Mouse (Mus musculus): ENCODE data around the gene Wdr6. TPM values are rescaled to one million over a fixed set of nuclear protein-coding genes. Genes with fewer than 3 reads are reported as not detected.

The Wdr6 gene
- total and polyA plus RNA-seq, 3 experiments = 43.5 to 44.9 TPM; not detected in 1

DNA sequence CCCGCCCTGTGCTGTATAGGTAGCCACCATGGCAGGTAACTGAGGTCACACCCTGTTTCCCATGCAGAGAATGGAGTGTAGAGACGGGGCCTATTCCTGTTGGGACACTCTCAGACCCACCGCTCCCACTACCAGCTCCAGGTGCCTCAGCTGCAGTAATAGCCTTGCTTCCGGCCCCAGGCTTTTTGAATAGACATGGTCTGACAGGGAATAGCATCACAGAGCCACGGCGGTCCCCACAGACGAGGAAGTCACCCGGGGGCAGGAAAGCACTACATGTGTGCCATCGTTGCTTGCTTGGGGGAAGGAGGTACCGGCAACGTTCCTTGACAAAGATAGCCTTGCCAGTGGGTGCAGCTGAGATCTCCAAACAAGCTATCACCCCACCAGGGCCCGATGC is 3.6 kb downstream of the Wdr6 start:
- no peak for DNase-seq (ENCODE audit: low read depth, low spot score)
- peaks cover 16% of the 10 kb centered on the region for H3K79me2 ChIP-seq (ENCODE audit: control insufficient read depth, insufficient read depth, low read length, poor library complexity)
- no peak overlapping the region for H3K9ac ChIP-seq (ENCODE audit: control insufficient read depth, low read depth, low read length, poor library complexity, severe bottlenecking)
- H3K4me1 ChIP-seq (ENCODE audit: control insufficient read depth in 1 of 2, insufficient read depth in 2 of 2, low read length in 2 of 2) = peaks cover 0 to 13% of the 10 kb centered on the region in 2 experiments; a peak in 3 of 4 replicates
- no peak overlapping the region for H3K4me3 ChIP-seq (ENCODE audit: control insufficient read depth in 1 of 2, insufficient read depth in 1 of 2, low read depth in 2 of 2, low read length in 2 of 2)
- TF ChIP-seq NELFE (IDR thresholded peaks at IDR 0.05; ENCODE audit: low read depth, low read length) = no peak
- TF ChIP-seq KAT2A (conservative IDR thresholded peaks at IDR 0.05; ENCODE audit: low read depth, low read length) = no peak
- TF ChIP-seq GATA1 (IDR thresholded peaks at IDR 0.05; ENCODE audit: low read depth, low read length) = no peak
- no peak for TF ChIP-seq CTCF (IDR thresholded peaks at IDR 0.05 in 2 of 3, conservative IDR thresholded peaks at IDR 0.05 in 1 of 3; ENCODE audit: control insufficient read depth in 1 of 3, insufficient read depth in 1 of 3, low read depth in 2 of 3, low read length in 3 of 3, poor library complexity in 1 of 3, severe bottlenecking in 1 of 3)
- no peaks in the 10 kb centered on the region; a peak in 2 of 4 replicates for H3K36me3 ChIP-seq (ENCODE audit: control insufficient read depth in 1 of 2, insufficient read depth in 2 of 2, low read length in 2 of 2)
- no peaks in the 10 kb centered on the region for H3K9me3 ChIP-seq (replicated peaks; ENCODE audit: insufficient read depth, low read length)
- H3K27ac ChIP-seq (ENCODE audit: control insufficient read depth, low read depth, low read length) = no peak overlapping the region
- H3K27me3 ChIP-seq (ENCODE audit: control insufficient read depth in 1 of 2, insufficient read depth in 2 of 2, low read length in 2 of 2) = no peaks in the 10 kb centered on the region

DNA sequence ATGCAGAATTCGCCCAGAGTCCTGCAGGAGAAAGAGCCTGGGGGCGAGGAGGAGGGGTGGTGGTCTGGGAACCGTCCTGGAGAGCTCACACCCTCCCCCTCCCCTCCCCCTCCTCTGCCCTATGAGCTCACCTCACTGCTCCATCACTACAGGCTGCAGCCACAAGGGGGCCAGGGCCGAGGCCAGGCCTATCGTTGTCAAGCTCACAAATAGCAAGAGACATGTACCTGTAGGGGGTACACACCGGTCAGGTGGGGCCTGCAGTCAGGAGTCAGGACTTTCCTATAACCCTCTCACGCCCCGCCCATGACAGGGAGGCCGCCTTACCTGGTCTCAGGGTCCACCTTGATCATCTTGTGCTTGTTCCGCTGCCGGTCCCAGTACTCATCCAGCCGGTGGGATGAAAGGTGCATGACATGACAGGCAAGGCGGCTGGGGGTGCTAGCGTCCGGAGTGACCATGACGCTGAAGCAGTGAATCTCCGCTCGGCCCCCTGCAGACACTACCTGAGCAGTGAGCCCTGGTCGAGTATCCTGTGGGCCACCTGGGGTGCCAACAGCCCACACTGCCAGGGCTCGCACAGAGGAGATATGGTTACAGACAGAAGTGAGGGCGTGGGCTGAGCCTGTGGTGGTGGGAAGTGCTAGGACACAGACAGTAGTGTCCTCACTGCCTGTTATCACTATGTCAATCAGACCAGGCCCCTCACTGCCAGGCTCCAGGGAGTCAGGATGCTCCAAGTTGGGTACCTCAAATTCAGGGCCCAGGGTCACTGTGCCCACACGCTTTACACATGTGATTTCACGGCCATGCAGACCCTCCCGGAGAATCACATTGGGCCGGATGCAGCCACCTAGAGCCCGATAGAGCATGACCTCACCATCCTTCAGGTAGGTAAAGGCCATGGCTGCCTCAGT is 4.5 kb downstream of the Wdr6 start:
- DNase-seq (ENCODE audit: low read depth, low spot score) = peak; percentile 66
- Histone ChIP-seq H3K79me2 (ENCODE audit: control insufficient read depth, insufficient read depth, low read length, poor library complexity) (peaks cover 17% of the 10 kb centered on the region), H3K9ac (ENCODE audit: control insufficient read depth, low read depth, low read length, poor library complexity, severe bottlenecking) (no peak overlapping the region), H3K4me3 (ENCODE audit: control insufficient read depth in 1 of 2, insufficient read depth in 1 of 2, low read depth in 2 of 2, low read length in 2 of 2) (no peak overlapping the region), H3K36me3 (ENCODE audit: control insufficient read depth in 1 of 2, insufficient read depth in 2 of 2, low read length in 2 of 2) (peaks cover 0 to 4% of the 10 kb centered on the region in 2 experiments; a peak in 3 of 4 replicates), H3K9me3 (replicated peaks; ENCODE audit: insufficient read depth, low read length) (no peaks in the 10 kb centered on the region), H3K27me3 (ENCODE audit: control insufficient read depth in 1 of 2, insufficient read depth in 2 of 2, low read length in 2 of 2) (no peaks in the 10 kb centered on the region), H3K27ac (ENCODE audit: control insufficient read depth, low read depth, low read length) (no peak overlapping the region), H3K4me1 (ENCODE audit: control insufficient read depth in 1 of 2, insufficient read depth in 2 of 2, low read length in 2 of 2) (peaks cover 0 to 13% of the 10 kb centered on the region in 2 experiments; a peak in 3 of 4 replicates)
- TF ChIP-seq MYB (IDR thresholded peaks at IDR 0.05; ENCODE audit: low read depth, low read length) (no peak), CTCF (IDR thresholded peaks at IDR 0.05 in 2 of 3, conservative IDR thresholded peaks at IDR 0.05 in 1 of 3; ENCODE audit: control insufficient read depth in 1 of 3, insufficient read depth in 1 of 3, low read depth in 2 of 3, low read length in 3 of 3, poor library complexity in 1 of 3, severe bottlenecking in 1 of 3) (peak; percentile 44 to 71 (median 63); a peak in 5 of 6 replicates), ZC3H11A (IDR thresholded peaks at IDR 0.05; ENCODE audit: low read depth, low read length) (peak; percentile 25; the same call in 1 of the 2 replicates), SMC3 (IDR thresholded peaks at IDR 0.05; ENCODE audit: low read depth, low read length) (peak; percentile 60), BHLHE40 (IDR thresholded peaks at IDR 0.05; ENCODE audit: borderline replicate concordance, low read depth, low read length) (0 out of 2 replicates have a peak, but pooled peaks have one; percentile 22), RAD21 (IDR thresholded peaks at IDR 0.05; ENCODE audit: low read depth, low read length) (peak; percentile 33)

DNA sequence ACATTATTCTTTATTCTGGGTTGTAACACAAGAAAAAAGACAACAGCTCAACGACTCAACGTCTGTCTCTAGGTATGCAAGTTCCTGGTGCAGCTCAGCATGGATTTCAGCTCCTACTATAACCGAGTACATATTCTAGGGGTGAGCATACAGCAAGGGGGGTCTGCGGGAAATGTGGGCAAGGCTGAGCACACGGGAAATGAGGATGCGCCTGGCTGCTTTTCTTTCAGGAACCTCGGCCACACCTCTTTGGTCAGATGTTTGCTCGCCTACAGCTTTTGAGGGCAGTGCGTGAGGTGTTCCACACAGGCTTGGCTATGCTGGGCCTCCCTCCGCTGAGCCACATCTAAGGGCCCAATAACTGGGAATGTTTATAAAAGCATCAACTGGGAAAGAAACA is 6.2 kb downstream of the Wdr6 start:
- DNase-seq (ENCODE audit: low read depth, low spot score) = no peak
- Histone ChIP-seq H3K4me1 (ENCODE audit: control insufficient read depth in 1 of 2, insufficient read depth in 2 of 2, low read length in 2 of 2) (peaks cover 0 to 18% of the 10 kb centered on the region in 2 experiments; a peak in 3 of 4 replicates), H3K79me2 (ENCODE audit: control insufficient read depth, insufficient read depth, low read length, poor library complexity) (peaks cover 25% of the 10 kb centered on the region), H3K27me3 (ENCODE audit: control insufficient read depth in 1 of 2, insufficient read depth in 2 of 2, low read length in 2 of 2) (no peaks in the 10 kb centered on the region), H3K9me3 (replicated peaks; ENCODE audit: insufficient read depth, low read length) (no peaks in the 10 kb centered on the region), H3K9ac (ENCODE audit: control insufficient read depth, low read depth, low read length, poor library complexity, severe bottlenecking) (no peak overlapping the region), H3K36me3 (ENCODE audit: control insufficient read depth in 1 of 2, insufficient read depth in 2 of 2, low read length in 2 of 2) (peaks cover 0 to 12% of the 10 kb centered on the region in 2 experiments; a peak in 3 of 4 replicates), H3K4me3 (ENCODE audit: control insufficient read depth in 1 of 2, insufficient read depth in 1 of 2, low read depth in 2 of 2, low read length in 2 of 2) (no peak overlapping the region), H3K27ac (ENCODE audit: control insufficient read depth, low read depth, low read length) (no peak overlapping the region)
- no peak for TF ChIP-seq USF2 (IDR thresholded peaks at IDR 0.05; ENCODE audit: borderline replicate concordance in 1 of 2, insufficient read depth in 1 of 2, low read depth in 1 of 2, low read length in 2 of 2)
- no peak for TF ChIP-seq TAL1 (IDR thresholded peaks at IDR 0.05; ENCODE audit: low read length)
- TF ChIP-seq SIN3A (IDR thresholded peaks at IDR 0.05; ENCODE audit: low read length) = no peak
- TF ChIP-seq BHLHE40 (IDR thresholded peaks at IDR 0.05; ENCODE audit: borderline replicate concordance, low read depth, low read length) = no peak
- TF ChIP-seq RCOR1 (IDR thresholded peaks at IDR 0.05; ENCODE audit: low read depth, low read length) = no peak
- TF ChIP-seq POLR2AphosphoS2 (IDR thresholded peaks at IDR 0.05; ENCODE audit: low read length) = no peak
- no peak for TF ChIP-seq ETS1 (IDR thresholded peaks at IDR 0.05; ENCODE audit: low read depth, low read length)
- TF ChIP-seq GABPA (IDR thresholded peaks at IDR 0.05; ENCODE audit: low read depth, low read length) = no peak
- TF ChIP-seq MAFK (IDR thresholded peaks at IDR 0.05; ENCODE audit: borderline replicate concordance, low read depth, low read length) = no peak
- TF ChIP-seq EP300 (IDR thresholded peaks at IDR 0.05; ENCODE audit: low read depth in 1 of 2, low read length in 2 of 2) = no peak
- TF ChIP-seq CHD1 (IDR thresholded peaks at IDR 0.05; ENCODE audit: low read depth, low read length) = no peak
- TF ChIP-seq USF1 (IDR thresholded peaks at IDR 0.05; ENCODE audit: low read depth, low read length) = no peak
- no peak for TF ChIP-seq NRF1 (IDR thresholded peaks at IDR 0.05; ENCODE audit: insufficient read depth, low read depth, low read length, poor library complexity, severe bottlenecking)
- no peak for TF ChIP-seq POLR2AphosphoS5 (IDR thresholded peaks at IDR 0.05; ENCODE audit: borderline replicate concordance, low read depth, low read length)
